Mouse (Mus musculus): ENCODE measurements around the gene Cdh22. TPM values are rescaled to one million over a fixed set of nuclear protein-coding genes. Genes with fewer than 3 reads are reported as not detected.

The Cdh22 gene
- 1 to 10 TPM in 1 of 2 experiments, under 1 TPM in 1; 0.79 to 1.9 TPM for total RNA-seq (2021)
- long read RNA-seq, experiment 1, partial matches to known transcripts, result 0 of 2 reads
- long read RNA-seq, experiment 1, other reads (novel, unspliced or antisense), result 1 of 2 reads
- long read RNA-seq, experiment 2, result 0 reads

DNA sequence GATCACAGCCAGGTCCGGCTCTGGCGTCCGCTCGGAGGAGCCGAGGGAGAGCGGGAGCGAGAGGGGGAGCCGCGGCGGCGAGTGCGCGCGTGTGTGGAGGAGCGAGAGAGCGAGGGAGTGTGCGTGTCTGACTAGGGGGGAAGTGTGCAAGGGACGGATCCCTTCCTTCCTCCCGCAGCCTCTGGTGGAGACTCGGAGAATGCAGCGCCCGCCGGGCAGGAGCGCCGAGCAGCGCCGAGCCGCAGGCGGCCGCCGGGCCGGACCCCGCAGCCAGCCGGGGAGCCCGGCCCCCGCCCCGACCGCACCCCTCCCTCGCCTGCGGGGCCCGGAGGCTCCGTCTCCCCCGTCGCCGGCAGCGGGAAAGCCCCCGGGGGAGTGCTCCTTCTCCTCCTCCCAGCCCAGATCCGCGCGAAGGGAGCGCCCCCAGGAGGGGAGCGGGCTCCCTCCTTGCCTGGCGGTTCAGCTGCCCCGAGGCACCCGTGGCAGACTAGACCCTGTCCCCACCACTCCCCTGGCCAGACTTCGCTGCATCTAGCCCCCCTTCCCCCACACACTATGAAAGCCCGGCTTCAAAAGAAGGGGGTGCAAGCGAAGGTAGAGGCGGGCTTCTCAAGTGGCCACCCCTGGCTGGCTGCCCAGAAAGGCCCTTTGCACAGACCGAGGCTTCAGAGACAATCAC lies at the start of gene Cdh22:
Cdh22 (minus strand) TSS at position 241 of the 679 bp plus-strand sequence.
- DNase-seq, result peak; percentile 67 to 80

DNA sequence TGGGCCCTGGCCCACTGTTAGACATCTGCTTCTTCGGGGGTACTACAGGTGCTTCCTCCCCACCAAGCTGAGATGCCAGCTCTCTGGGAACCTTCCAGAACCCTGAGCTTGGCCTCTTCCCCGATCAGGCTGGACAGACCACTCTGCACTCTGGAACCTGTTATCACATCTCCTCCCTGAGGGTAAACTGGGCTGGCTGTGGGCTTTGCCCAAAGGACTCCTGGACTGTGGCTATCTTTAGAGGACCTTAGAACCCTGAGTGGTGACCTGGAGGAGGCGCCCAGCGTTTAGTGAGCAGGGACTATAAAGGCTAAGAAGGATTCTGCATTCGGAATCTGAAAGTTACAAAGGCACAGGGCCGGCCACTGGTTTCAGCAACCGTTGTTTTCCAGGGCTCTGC lies 49.7 kb upstream of the Cdh22 start:
- no peak for DNase-seq

DNA sequence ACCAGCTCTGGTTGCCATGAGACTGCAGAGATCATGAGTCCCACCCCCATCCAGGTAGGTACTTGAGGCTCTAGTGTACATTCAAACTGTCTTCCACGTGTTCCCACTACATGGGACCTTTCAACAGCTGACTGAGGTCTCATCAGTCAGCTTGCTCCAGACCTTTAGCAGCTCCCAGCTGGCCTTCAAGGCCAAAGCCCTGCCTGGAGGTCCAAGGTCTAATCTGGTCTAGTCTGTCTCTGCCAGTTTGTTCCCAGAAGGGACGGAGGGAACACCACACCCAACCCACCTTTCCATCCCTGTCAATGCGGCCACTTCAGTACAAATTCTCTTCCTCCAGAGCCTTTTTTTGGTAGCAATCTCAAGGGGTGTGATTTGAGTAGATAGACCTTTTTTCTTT lies 49.0 kb upstream of the Cdh22 start:
- peak; percentile 41 to 54 for DNase-seq

DNA sequence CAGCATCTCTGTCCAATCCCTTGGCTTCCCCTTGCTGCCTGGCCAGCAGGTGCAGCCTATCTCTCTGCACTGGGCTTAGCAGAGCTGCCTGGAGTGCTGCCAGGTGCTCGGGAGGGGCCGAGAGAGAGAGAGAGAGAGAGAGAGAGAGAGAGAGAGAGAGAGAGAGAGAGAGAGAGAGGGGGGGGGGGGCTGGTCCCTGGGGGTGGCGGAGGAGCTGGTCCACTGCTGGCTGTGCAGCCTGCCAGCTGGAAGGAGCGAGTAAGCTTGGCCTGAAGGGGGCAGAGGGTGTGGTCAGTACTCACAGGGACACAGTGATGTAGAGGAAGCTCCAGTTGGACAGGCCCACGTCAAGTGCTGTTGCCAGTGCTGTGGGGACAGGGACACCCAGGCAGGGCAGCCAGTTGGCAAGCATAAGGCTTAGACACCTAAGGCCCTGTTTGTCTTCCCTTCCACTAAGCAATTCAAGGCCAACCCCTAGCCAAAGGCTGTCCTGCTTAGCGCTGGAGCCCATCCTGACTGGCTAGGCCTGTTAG lies 47.2 kb upstream of the Cdh22 start:
- DNase-seq, result peak in 1 of 2 experiments; percentile 21

DNA sequence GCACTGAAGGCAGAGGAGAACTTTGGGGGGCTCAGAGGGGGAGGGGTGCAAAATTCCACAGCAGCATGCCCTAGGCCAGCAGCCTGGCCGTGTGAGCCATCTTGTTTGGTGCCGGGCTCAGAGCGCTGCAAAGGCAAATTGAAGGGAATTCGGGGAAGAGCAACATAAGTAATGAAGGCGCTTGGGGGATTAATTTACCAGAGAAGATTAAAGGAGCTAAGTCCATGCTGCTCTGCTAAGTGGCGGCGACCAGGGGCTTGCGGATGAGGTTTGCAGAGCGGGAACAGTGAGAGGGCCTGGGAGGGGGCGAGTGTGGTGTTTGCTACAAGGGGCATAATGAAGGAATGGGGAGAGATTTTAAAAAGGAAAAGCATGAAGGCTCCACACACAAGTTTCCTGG lies 44.7 kb upstream of the Cdh22 start:
- no peak for DNase-seq

DNA sequence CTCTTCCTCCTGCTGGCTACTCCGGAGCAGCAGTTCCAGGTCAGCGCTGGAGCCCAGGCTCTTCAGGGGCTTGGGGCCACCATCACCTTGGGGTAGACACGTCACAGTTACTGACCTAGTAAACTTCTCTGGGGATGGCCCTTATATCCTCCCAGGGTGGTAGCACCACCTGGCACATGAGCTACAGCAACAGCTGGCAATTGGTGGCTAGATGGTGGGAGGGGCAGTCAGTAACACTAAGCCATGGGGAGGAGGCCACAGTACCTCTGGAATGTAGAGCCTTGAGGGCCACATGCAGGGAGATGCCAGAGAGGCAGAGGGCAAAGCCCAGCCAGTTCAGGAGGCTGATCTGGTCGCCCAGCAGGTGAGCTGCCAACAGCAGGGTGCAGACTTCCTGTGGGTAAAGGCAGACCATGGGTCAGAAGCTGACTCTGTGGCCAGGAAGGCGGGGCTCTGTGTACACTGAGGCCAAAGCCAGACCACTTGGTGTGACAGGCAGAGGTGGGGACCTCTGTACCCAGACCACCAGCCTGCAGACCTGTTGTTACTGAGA lies 42.6 kb upstream of the Cdh22 start:
- DNase-seq, result no peak

DNA sequence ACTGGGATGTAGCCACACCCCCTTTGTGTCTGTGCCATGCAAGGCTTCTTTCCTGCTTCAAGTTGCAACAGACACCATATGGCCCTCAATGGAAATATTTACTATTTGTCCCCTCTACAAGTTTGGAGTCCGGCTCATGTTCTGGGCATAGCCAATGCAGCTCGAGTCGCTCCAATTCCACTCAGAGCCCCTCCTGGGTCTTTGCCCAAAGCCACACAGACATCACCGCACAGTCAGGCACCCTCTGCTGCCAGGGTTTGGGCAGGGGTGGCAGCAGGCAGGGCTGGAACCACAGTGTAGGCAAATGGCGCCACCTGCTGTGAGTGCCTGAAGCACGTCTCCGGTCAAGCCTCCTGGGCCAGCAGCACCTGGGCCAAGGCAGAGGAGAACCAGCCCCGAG lies 41.2 kb upstream of the Cdh22 start:
- peak; percentile 76 to 83 for DNase-seq

DNA sequence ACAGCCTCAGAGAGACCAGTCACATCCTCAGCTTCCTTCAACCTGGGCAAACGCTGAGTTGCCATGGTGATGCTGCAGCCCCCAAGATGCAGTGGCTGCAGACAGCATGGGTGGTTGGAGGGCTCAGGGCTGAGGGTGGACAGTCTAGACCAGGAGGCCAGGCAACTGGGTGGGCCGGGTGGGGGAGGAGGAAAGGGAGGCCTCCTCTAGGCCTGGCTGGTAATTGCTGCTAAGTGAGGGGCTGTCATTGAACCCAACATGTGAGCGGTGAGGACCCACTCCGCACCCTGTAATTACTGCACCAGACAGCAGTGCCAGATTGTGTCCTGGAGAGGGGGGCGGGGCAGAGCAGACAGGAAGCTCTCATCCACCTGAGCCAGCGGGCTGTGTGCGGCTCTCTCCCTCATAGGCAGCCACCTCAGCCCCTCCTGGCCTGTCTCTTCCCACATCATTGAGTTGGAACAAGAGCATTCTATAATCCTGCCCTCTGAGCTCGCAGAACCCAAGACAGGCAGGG lies 40.5 kb upstream of the Cdh22 start:
- no peak for DNase-seq

DNA sequence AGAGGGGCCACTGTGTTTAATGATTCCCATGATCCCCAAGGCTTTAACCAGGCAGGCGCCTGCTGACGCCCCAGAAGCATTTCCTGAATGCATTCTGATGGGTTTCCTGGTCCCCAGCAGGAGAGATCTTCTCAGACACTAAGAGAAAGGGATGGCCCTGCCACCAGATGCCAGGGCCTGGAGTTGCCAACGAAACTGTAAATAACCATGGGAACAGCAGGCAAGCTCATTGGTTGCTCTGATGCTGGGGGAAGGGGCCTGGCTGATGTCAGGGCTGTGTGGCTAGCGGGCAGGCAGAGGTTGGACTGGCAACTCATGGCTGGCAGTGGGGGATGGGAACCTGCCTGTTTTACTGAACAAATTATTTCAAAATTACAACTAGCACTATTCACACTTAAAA lies 38.9 kb upstream of the Cdh22 start:
- no peak for DNase-seq

DNA sequence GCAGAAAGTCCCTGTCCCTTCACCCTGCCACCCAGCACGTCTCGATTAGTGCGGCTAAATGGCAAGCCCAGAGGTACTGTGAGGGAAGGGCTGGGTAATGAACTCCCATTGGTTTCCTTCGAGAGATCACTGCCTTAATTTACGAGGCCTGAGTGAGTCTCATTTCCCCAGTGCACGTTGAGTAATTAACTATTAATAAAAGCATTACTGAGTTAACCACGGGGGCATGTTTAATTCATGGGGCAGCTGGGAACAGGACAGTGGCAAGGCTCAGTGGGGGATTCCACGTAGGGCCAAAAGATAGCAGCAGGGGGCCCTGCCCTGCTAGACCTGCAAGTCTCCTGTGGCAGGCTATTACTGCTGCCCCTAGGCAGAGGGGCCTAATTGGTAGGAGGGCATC lies 36.7 kb upstream of the Cdh22 start:
- DNase-seq, result no peak

DNA sequence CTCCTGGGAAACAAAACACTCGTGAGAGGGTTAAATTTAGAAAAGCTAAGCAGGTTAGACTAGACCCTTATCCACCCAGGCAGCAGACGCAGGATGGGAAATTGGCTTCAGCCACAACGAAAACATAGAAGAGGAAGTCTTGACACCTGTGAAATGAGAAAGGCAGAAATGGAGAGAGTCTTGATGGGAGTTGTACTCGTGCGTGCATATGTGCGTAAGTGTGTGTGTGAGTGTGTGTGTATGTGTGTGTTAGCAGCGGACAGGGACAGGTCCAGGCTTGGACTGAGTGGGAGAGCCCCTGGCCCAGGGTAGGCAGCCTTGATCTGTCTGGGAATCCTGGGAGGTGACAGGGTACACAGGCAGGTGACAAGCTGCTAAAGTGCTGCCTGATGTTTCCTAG lies 36.2 kb upstream of the Cdh22 start:
- no peak for DNase-seq

DNA sequence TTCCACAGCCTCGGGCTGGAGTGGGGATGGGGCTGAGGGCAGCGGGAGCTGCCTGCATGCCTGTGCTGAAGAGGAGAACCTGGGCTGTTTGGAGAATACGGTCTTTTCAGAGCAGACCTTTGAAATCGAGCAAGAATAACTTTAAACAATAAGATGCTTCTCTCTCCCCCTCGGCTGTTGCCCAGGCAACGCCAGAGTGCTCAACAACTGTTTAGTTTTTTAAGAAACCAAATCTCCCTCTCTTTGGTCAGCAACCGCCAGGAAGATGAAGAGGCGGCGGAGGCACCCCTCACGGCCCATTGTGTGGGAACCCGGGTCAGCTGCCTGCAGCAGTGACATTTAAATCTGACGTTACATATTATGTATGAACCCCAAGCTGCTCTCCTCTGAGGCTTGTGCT lies 32.1 kb upstream of the Cdh22 start:
- no peak for DNase-seq

DNA sequence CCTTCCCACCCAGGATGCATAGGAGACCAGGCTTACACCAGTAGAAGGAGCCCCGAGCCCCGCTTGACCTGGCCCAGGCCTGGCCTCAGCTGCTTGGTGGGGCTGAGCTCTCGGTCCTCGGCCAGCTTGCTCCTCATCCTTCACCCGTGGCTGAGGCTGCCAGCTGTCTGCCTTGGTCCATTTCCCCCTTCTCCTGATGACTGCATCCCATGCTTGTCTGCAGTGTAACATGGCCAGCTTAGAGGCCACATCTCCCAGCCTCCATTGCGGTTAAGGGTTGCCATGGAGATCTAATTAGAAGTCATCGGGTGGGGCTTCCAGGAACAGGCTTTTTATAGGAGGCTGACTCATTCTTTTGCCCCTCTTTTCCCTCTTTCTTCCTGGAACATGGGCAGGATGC lies 29.2 kb upstream of the Cdh22 start:
- DNase-seq, result no peak

DNA sequence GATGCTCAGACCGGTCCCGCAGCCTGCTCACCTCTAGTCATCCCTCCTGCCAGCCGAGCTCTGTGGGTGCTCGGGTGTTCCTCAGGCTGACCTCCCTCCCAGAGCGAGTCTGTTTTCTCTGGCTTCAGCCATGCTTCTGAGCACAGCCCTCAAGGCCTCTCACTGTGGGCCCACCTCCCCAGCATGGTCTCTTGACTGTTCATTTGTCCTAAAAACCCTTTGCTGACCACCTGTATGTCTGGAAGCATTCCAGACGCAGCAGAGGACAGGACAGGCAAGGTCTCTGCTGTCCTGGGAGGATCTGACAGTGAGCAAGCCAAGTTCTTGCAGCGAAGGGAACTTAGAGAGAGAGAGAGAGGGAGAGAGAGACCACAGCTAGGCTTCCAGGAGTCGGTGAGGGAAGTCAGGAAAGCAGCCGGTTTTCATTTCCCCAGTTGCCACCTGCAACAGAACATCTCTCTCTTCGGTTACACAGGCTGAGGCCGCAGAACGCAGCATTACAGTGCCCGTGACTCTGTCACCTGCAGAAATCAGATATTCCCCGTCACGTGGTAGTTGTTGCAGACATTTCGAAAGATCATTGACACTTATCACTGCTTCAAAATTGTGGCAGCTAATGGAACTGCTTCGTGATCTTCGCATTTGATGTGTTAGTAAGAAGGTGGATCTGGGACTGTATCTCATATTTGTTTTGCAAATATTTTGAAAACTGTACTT lies 27.8 kb upstream of the Cdh22 start:
- no peak for DNase-seq

DNA sequence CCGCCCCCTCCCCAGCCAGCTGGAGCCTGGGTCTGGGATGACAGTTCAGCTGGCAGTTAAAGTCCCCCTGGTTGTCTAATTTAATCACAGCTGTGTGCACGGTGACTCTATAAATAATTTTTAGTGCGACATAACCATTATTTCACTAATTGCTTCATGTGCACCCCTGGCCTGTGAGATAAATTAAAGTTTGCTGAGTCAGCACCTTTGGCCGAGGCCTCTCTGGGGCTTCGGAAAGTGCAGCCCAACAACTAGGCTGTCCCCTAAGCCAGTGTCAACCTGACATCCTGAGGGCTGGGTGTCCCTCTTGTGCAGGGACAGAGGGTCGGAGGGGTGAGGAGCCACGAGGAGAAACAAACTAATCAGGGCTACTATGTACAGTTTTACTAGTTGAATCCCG lies 25.2 kb upstream of the Cdh22 start:
- no peak for DNase-seq

DNA sequence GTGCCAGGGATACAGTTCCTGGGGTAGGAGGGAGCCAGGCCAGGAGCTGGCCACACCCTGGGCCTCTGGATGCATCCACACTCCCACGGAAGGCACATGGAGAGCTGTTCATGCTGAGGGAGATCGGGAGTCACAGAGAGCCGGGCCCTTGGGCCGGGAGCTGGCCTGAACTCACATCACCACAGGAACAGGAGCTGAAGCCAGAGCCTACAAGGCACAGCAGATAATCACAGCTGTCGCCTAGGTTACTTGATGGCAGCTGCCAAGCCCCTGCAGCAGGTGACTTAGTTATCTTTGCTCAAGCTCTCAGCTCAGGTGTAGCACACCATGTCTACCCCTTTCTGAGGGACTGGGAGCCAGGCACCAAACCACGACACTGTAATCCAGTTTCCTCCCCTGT lies 23.7 kb upstream of the Cdh22 start:
- DNase-seq, result no peak

DNA sequence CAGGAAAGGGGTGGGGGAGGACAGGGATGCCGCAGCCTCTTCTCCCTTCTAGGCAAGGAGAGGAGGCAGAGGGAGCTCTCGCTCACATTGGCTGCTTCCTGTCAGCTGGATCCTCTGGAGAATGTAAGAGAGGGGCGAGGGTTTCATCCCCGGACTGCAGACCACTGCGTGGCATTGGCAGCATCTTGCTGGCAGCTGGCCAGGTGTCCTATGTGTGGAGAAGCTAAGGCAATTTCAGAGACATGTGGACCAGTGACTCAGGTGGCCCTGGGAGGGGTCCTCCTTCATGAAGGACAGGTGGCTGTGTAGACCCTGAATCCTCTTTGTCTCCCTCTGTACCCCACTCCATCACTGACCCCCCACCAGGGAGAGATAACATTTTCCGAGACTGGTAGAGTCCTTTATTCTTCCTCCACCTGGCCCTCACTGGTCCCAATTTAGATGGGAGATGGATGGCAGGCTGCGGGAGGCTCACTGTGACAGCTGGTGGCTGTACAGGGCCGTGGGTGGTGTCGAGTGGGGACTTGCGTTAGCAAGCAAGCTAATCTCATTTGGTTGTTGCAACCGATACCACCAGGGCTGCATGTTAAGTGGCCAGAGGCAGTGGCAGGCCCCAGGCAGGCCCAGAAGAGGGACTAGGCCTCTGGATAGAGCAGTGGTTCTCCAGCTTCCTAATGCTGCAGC lies 22.6 kb upstream of the Cdh22 start:
- no peak for DNase-seq

DNA sequence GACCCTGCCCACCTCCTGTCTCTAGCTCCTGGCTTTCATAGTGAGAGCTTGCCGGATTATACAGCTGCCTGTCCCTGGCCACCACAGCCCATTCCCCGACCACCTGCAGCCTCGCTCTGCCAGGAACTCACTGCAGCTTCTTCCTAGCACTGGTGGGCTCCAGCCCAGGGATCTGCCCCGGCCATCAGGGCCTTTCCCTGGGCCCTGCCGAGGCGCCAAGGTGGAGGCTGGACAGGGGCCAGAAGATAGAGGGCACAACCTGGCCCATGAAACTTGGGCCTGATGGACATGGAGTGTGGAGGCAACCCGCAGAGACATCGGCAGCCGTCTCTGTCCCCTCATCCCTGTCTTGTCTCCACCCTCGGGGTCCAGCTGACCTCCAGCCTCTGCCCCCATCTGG lies 21.6 kb upstream of the Cdh22 start:
- no peak for DNase-seq

DNA sequence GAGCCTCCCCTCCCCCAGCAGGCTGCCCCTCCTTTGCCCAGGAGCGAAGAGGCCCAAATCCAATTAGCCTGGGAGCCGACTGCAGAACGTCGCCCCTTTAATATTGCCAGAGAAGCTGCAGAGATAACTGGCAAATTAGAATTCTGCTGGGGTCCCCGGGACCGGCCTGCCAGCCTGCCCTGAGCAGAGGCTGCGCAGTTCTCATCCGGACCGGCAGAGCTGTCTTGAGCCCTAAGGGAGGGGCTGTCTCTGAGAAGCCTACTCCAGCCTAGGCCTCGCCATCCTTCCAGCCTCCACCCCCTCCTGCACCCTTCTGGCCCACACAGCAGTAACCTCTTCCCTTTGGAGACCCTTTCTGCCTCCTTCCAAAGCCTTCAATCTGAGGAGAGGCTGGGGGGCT lies 19.2 kb upstream of the Cdh22 start:
- no peak for DNase-seq

DNA sequence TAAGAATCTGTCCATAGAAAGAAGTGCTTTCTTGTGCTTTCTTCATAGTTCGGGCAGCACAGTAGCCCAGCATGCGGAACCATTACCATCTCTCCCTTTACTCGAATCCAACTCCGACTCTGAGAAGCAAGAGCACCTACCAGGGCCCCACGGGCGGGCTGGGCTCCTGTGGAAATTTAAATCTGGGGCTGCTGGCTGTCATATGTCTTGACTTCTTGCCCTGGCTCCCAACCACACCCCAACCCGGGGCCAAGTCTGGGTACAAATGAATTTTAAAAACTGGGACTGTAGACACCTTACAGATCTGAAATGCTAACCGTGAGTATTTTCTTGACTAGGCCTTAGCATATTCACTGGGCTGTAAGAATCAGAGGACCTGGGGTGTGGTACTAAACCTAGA lies 18.6 kb upstream of the Cdh22 start:
- no peak for DNase-seq

DNA sequence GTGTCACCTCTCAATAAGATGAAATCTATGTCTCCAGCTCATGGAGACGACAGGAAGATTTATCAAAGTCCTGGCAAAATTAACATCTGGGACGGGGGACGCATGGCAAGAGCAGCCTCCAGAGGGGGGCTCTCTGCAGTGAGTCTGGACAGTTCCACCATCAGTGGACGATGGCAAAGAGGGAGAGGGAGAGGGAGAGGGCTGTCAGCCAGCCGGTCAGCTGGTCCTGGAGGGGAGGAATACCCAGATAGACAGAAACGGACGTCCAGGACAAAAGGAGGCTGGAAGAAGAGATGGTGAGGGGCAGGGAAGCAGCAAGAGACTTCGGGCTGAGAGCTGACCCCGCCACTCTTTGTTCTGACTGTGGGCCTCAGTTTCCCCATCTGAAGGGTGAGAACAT lies 18.1 kb upstream of the Cdh22 start:
- DNase-seq, result no peak

DNA sequence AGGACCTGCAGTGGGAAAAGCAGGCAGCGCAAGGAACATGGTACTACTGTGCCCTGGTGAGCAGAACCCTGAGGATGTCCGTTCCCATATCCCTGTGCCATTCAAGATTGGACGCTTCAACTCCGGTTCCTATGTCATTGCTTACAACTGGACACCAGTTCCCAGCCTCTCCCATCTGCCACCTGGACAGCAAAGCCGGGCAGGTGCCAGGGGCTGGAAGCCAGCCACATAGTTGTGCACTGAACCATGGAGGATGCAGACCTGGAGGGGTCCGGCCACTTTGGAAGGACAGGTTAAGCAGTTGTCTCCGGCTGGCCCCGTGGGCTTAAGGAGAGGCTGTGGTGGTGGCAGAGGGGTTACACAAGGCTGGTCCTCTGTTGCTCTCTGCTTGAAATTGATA lies 17.7 kb upstream of the Cdh22 start:
- DNase-seq, result no peak
